Mouse (Mus musculus): Measurements from ENCODE around the gene Ipo5. TPM values are rescaled to one million over a fixed set of nuclear protein-coding genes. Genes with fewer than 3 reads are reported as not detected.

The Ipo5 gene
- polyA plus RNA-seq, 1 experiment from 2014 or later: 120 TPM

GRCm38 (mm10) chr14:120909396-120909795 is 1.6 kb upstream of the Ipo5 start:
- 45% methylated on average over 3 of the region's 3 CpGs for WGBS
- DNase-seq (ENCODE audit: low spot score) (no peak), ATAC-seq (ENCODE audit: low FRiP score) (no peak)
- H3K36me3 ChIP-seq (ENCODE audit: control insufficient read depth, insufficient read depth, low read length): no peaks in the 10 kb centered on the region
- no peak overlapping the region for H3K4me3 ChIP-seq (ENCODE audit: low read depth, low read length)
- no peaks in the 10 kb centered on the region for H3K4me1 ChIP-seq (replicated peaks; ENCODE audit: control insufficient read depth, insufficient read depth, low read length)
- H3K27me3 ChIP-seq (ENCODE audit: control insufficient read depth, insufficient read depth, low read length): no peaks in the 10 kb centered on the region
- H3K9me3 ChIP-seq (ENCODE audit: control insufficient read depth, low read length): no peaks in the 10 kb centered on the region
- no peak overlapping the region for H3K27ac ChIP-seq (ENCODE audit: low read depth, low read length)
- H3K9ac ChIP-seq (ENCODE audit: low read depth, low read length): no peak overlapping the region; the same call in 1 of the 2 replicates
- no peak overlapping the region for H3K4me2 ChIP-seq (replicated peaks; ENCODE audit: low read depth, low read length)

- no peaks in the 10 kb centered on the region for H3K4me1 ChIP-seq (replicated peaks; ENCODE audit: control insufficient read depth, insufficient read depth, low read length)
- H3K36me3 ChIP-seq (ENCODE audit: control insufficient read depth, insufficient read depth, low read length): no peaks in the 10 kb centered on the region
- H3K9me3 ChIP-seq (ENCODE audit: control insufficient read depth, low read length): no peaks in the 10 kb centered on the region
- DNase-seq (ENCODE audit: low spot score): no peak
- peak overlapping the region; percentile 79 for H3K4me3 ChIP-seq (ENCODE audit: low read depth, low read length)
- H3K9ac ChIP-seq (ENCODE audit: low read depth, low read length): peak overlapping the region; percentile 81
- peak overlapping the region; percentile 82; the same call in 1 of the 2 replicates for H3K27ac ChIP-seq (ENCODE audit: low read depth, low read length)
- no peaks in the 10 kb centered on the region for H3K27me3 ChIP-seq (ENCODE audit: control insufficient read depth, insufficient read depth, low read length)
- H3K4me2 ChIP-seq (replicated peaks; ENCODE audit: low read depth, low read length): peak overlapping the region; percentile 42
- peak; percentile 87 for ATAC-seq (ENCODE audit: low FRiP score)
- WGBS: under 1% methylated on average over 18 of the region's 18 CpGs
Observed at GRCm38 (mm10) chr14:120910320-120910719, 704 bp upstream of the Ipo5 start.

- peak overlapping the region; percentile 79 for H3K9ac ChIP-seq (ENCODE audit: low read depth, low read length)
- no peaks in the 10 kb centered on the region for H3K4me1 ChIP-seq (replicated peaks; ENCODE audit: control insufficient read depth, insufficient read depth, low read length)
- ATAC-seq (ENCODE audit: low FRiP score): peak; percentile 62; the same call in 1 of the 2 replicates
- under 1% methylated on average over 48 of the region's 63 CpGs for WGBS
- H3K4me2 ChIP-seq (replicated peaks; ENCODE audit: low read depth, low read length): peak overlapping the region; percentile 69
- peak overlapping the region; percentile 79 for H3K4me3 ChIP-seq (ENCODE audit: low read depth, low read length)
- H3K27me3 ChIP-seq (ENCODE audit: control insufficient read depth, insufficient read depth, low read length): no peaks in the 10 kb centered on the region
- H3K9me3 ChIP-seq (ENCODE audit: control insufficient read depth, low read length): no peaks in the 10 kb centered on the region
- H3K27ac ChIP-seq (ENCODE audit: low read depth, low read length): peak overlapping the region; percentile 82
- H3K36me3 ChIP-seq (ENCODE audit: control insufficient read depth, insufficient read depth, low read length): no peaks in the 10 kb centered on the region
- peak; percentile 66 for DNase-seq (ENCODE audit: low spot score)
Observed at GRCm38 (mm10) chr14:120911388-120911901, 421 bp downstream of the Ipo5 start.

- Histone ChIP-seq H3K36me3 (ENCODE audit: control insufficient read depth, insufficient read depth, low read length) (no peaks in the 10 kb centered on the region), H3K4me2 (replicated peaks; ENCODE audit: low read depth, low read length) (peak overlapping the region; percentile 69), H3K4me3 (ENCODE audit: low read depth, low read length) (peak overlapping the region; percentile 79), H3K9ac (ENCODE audit: low read depth, low read length) (peak overlapping the region; percentile 79), H3K27ac (ENCODE audit: low read depth, low read length) (no peak overlapping the region), H3K27me3 (ENCODE audit: control insufficient read depth, insufficient read depth, low read length) (no peaks in the 10 kb centered on the region), H3K4me1 (replicated peaks; ENCODE audit: control insufficient read depth, insufficient read depth, low read length) (no peaks in the 10 kb centered on the region), H3K9me3 (ENCODE audit: control insufficient read depth, low read length) (no peaks in the 10 kb centered on the region)
- ATAC-seq (ENCODE audit: low FRiP score) (no peak), DNase-seq (ENCODE audit: low spot score) (peak; percentile 15)
- 10% methylated on average over 11 of the region's 11 CpGs for WGBS
Observed at GRCm38 (mm10) chr14:120912090-120912710, 1.2 kb downstream of the Ipo5 start.

GRCm38 (mm10) chr14:120912916-120913315 is 1.9 kb downstream of the Ipo5 start:
- WGBS: 20% methylated on average over 7 of the region's 7 CpGs
- peak overlapping the region; percentile 69 for H3K4me2 ChIP-seq (replicated peaks; ENCODE audit: low read depth, low read length)
- 0 out of 2 replicates have a peak overlapping the region, but pooled peaks have one; percentile 2 for H3K4me3 ChIP-seq (ENCODE audit: low read depth, low read length)
- H3K9ac ChIP-seq (ENCODE audit: low read depth, low read length): no peak overlapping the region
- H3K36me3 ChIP-seq (ENCODE audit: control insufficient read depth, insufficient read depth, low read length): no peaks in the 10 kb centered on the region
- ATAC-seq (ENCODE audit: low FRiP score) (no peak), DNase-seq (ENCODE audit: low spot score) (peak; percentile 19)
- H3K27ac ChIP-seq (ENCODE audit: low read depth, low read length): no peak overlapping the region
- no peaks in the 10 kb centered on the region for H3K9me3 ChIP-seq (ENCODE audit: control insufficient read depth, low read length)
- no peaks in the 10 kb centered on the region for H3K4me1 ChIP-seq (replicated peaks; ENCODE audit: control insufficient read depth, insufficient read depth, low read length)
- no peaks in the 10 kb centered on the region for H3K27me3 ChIP-seq (ENCODE audit: control insufficient read depth, insufficient read depth, low read length)

- ATAC-seq (ENCODE audit: low FRiP score) (no peak), DNase-seq (ENCODE audit: low spot score) (no peak)
- WGBS: 93% methylated on average over 4 of the region's 4 CpGs
- Histone ChIP-seq H3K9me3 (ENCODE audit: control insufficient read depth, low read length) (no peaks in the 10 kb centered on the region), H3K4me1 (replicated peaks; ENCODE audit: control insufficient read depth, insufficient read depth, low read length) (no peaks in the 10 kb centered on the region), H3K4me3 (ENCODE audit: low read depth, low read length) (no peak overlapping the region), H3K4me2 (replicated peaks; ENCODE audit: low read depth, low read length) (no peak overlapping the region), H3K27me3 (ENCODE audit: control insufficient read depth, insufficient read depth, low read length) (no peaks in the 10 kb centered on the region), H3K27ac (ENCODE audit: low read depth, low read length) (no peak overlapping the region), H3K36me3 (ENCODE audit: control insufficient read depth, insufficient read depth, low read length) (peaks cover 7% of the 10 kb centered on the region; the same call in 1 of the 2 replicates), H3K9ac (ENCODE audit: low read depth, low read length) (no peak overlapping the region)
Observed at GRCm38 (mm10) chr14:120921805-120922204, 10.8 kb downstream of the Ipo5 start.

GRCm38 (mm10) chr14:120924044-120924443 is 13.0 kb downstream of the Ipo5 start:
- H3K4me3 ChIP-seq (ENCODE audit: low read depth, low read length): no peak overlapping the region
- peaks cover 7% of the 10 kb centered on the region; the same call in 1 of the 2 replicates for H3K36me3 ChIP-seq (ENCODE audit: control insufficient read depth, insufficient read depth, low read length)
- ATAC-seq (ENCODE audit: low FRiP score): no peak

GRCm38 (mm10) chr14:120925731-120926585 is 14.9 kb downstream of the Ipo5 start:
- no peak overlapping the region for H3K9ac ChIP-seq (ENCODE audit: low read depth, low read length)
- no peaks in the 10 kb centered on the region for H3K27me3 ChIP-seq (ENCODE audit: control insufficient read depth, insufficient read depth, low read length)
- DNase-seq (ENCODE audit: low spot score) (no peak), ATAC-seq (ENCODE audit: low FRiP score) (no peak)
- H3K4me1 ChIP-seq (replicated peaks; ENCODE audit: control insufficient read depth, insufficient read depth, low read length): no peaks in the 10 kb centered on the region
- no peak overlapping the region for H3K4me2 ChIP-seq (replicated peaks; ENCODE audit: low read depth, low read length)
- H3K9me3 ChIP-seq (ENCODE audit: control insufficient read depth, low read length): no peaks in the 10 kb centered on the region
- H3K27ac ChIP-seq (ENCODE audit: low read depth, low read length): no peak overlapping the region
- WGBS: 94% methylated on average over 14 of the region's 14 CpGs
- H3K4me3 ChIP-seq (ENCODE audit: low read depth, low read length): no peak overlapping the region
- peaks cover 7% of the 10 kb centered on the region; the same call in 1 of the 2 replicates for H3K36me3 ChIP-seq (ENCODE audit: control insufficient read depth, insufficient read depth, low read length)

More at GRCm38 (mm10) chr14:120924044-120924443, 13.0 kb downstream of the Ipo5 start:
- Histone ChIP-seq H3K27ac (ENCODE audit: low read depth, low read length) (no peak overlapping the region), H3K4me2 (replicated peaks; ENCODE audit: low read depth, low read length) (no peak overlapping the region), H3K4me1 (replicated peaks; ENCODE audit: control insufficient read depth, insufficient read depth, low read length) (no peaks in the 10 kb centered on the region), H3K27me3 (ENCODE audit: control insufficient read depth, insufficient read depth, low read length) (no peaks in the 10 kb centered on the region), H3K9me3 (ENCODE audit: control insufficient read depth, low read length) (no peaks in the 10 kb centered on the region), H3K9ac (ENCODE audit: low read depth, low read length) (no peak overlapping the region)
- no peak for DNase-seq (ENCODE audit: low spot score)
- 96% methylated on average over 4 of the region's 4 CpGs for WGBS
